Mouse (Mus musculus) forebrain, embryonic 14.5 days (tissue): ENCODE results near the gene Zranb1. TPM values are rescaled to one million over a fixed set of nuclear protein-coding genes. Genes with fewer than 3 reads are reported as not detected.

Experiments used
- ATAC-seq: fragments of 200-750 bp; cut with Nextera tagmentation; 2 replicates; pipeline ENCODE4 v1.8.0; 2017; ENCODE audit warnings: mild to moderate bottlenecking, moderate library complexity
- DNase-seq: peaks from one replicate; pipeline ENCODE4 v3.0.0-alpha.2; 2015; ENCODE audit warnings: low spot score
- H3K27ac ChIP-seq: fragments of 300-500 bp; sonication (generic); 2 replicates; pipeline ENCODE4 v1.5.1; 2014; ENCODE audit warnings: low read depth, mild to moderate bottlenecking, control low read depth, low read length, moderate library complexity
- H3K27me3 ChIP-seq: fragments of 300-500 bp; sonication (generic); replicated peaks from 2 replicates; pipeline ENCODE4 v1.6.1; 2014; ENCODE audit warnings: low read length, control low read depth, mixed read lengths; ENCODE audit not compliant: control insufficient read depth, insufficient read depth
- H3K36me3 ChIP-seq: fragments of 300-500 bp; sonication (generic); 2 replicates; pipeline ENCODE4 v1.6.1; 2014; ENCODE audit warnings: low read length, control low read depth; ENCODE audit not compliant: control insufficient read depth, insufficient read depth
- H3K4me1 ChIP-seq: fragments of 300-500 bp; sonication (generic); 2 replicates; pipeline ENCODE4 v1.6.1; 2014; ENCODE audit warnings: antibody characterized with exemption, low read length, control low read depth; ENCODE audit not compliant: control insufficient read depth, insufficient read depth
- H3K4me2 ChIP-seq: fragments of 300-500 bp; sonication (generic); 2 replicates; pipeline ENCODE4 v1.6.1; 2014; ENCODE audit warnings: mild to moderate bottlenecking, control low read depth, low read length
- H3K4me3 ChIP-seq: fragments of 300-500 bp; sonication (generic); 2 replicates; pipeline ENCODE4 v1.5.1; 2014; ENCODE audit warnings: low read depth, low read length, control low read depth
- H3K9ac ChIP-seq: fragments of 300-500 bp; sonication (generic); 2 replicates; pipeline ENCODE4 v1.6.1; 2014; ENCODE audit warnings: mild to moderate bottlenecking, low read length, control low read depth, moderate library complexity
- H3K9me3 ChIP-seq: fragments of 300-500 bp; sonication (generic); replicated peaks from 2 replicates; pipeline ENCODE4 v1.6.1; 2016; ENCODE audit warnings: low read length, control low read depth, mixed read lengths; ENCODE audit not compliant: control insufficient read depth
- WGBS: fragments of 180-500 bp; shearing (Covaris S2); extraction: QIAGEN DNeasy Blood & Tissue Kit; methylation state at CpG from one replicate; pipeline ENCODE4 v1.1.7; 2014; 5-methylcytosine and 5-hydroxymethylcytosine counted together
- polyA plus RNA-seq: library from polyadenylated mRNA; unstranded; fragments of >200 nt; fragmentation: Nextera tagmentation; extraction: Ambion mirVana; gene quantifications from 2 replicates; pipeline ENCODE4 v1.2.1, GENCODE M21; 2014

Zranb1 gene
- polyA plus RNA-seq, 1 experiment from 2014 or later, result 20.9 TPM

DNA sequence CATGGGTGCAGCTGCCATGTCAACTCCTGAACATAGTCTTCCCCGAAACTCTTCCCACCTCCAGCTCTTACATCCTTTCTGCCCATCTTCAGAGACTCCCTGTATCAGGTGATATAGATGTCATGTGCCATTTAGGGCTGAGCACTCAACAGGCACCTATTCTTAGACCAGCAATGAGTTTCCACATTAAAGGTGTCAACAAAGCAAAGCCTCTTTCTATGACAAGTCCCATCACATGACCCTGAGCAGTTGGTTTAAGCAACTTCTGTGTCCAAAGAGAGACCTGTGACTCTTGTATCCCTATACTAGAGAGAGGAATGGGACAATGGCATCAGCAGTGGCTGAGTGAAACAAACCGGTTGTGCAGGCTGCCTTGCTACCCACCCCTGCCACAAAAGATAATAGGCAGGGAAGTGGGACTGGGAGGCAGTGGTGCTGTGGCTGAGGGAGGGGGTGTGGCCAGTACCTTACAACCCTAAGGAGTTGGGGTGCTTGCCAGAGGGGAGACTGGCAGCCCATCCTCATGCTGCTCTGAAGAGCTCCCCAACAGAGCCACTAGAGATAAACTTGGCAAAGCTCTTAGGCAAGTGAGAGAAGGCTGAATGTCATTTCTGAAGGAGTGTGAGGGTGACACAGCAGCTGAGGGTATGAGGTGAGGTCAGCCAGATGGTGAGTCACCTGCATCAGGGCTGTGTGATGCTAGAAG is 30.0 kb upstream of the Zranb1 start:
- no peak overlapping the region for H3K4me2 ChIP-seq
- H3K9me3 ChIP-seq, result no peaks in the 10 kb centered on the region
- no peak overlapping the region for H3K9ac ChIP-seq
- H3K27ac ChIP-seq, result no peak overlapping the region
- no peaks in the 10 kb centered on the region for H3K36me3 ChIP-seq
- 56% methylated on average over 2 of the region's 2 CpGs for WGBS
- ATAC-seq (no peak), DNase-seq (no peak)
- H3K27me3 ChIP-seq, result no peaks in the 10 kb centered on the region
- no peak overlapping the region for H3K4me3 ChIP-seq
- H3K4me1 ChIP-seq, result no peaks in the 10 kb centered on the region

DNA sequence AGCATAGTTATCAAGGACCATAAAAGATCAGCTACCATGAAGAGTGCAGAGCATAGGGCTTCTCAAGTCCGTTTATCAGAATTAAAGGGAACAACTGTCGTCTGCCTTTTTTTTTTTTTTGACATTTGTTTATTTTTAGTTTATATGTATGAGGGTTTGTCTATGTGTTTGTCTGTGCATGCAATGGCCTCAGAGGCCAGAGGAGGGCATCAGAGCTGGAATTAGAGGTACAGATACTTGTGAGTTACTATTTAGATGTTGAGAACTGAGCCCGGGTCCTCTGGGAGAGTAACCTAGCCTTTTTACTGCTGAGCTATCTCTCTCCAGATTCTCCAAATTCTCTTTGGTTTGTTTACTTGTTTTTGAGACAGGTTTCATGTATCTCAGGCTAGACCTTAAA is 27.1 kb upstream of the Zranb1 start:
- ATAC-seq (no peak), DNase-seq (no peak)
- 77% methylated on average over 3 of the region's 3 CpGs for WGBS
- H3K36me3 ChIP-seq, result no peaks in the 10 kb centered on the region
- no peak overlapping the region for H3K4me3 ChIP-seq
- no peaks in the 10 kb centered on the region for H3K9me3 ChIP-seq
- no peak overlapping the region for H3K27ac ChIP-seq
- H3K4me1 ChIP-seq, result no peaks in the 10 kb centered on the region
- H3K4me2 ChIP-seq, result no peak overlapping the region
- no peaks in the 10 kb centered on the region for H3K27me3 ChIP-seq
- no peak overlapping the region for H3K9ac ChIP-seq

DNA sequence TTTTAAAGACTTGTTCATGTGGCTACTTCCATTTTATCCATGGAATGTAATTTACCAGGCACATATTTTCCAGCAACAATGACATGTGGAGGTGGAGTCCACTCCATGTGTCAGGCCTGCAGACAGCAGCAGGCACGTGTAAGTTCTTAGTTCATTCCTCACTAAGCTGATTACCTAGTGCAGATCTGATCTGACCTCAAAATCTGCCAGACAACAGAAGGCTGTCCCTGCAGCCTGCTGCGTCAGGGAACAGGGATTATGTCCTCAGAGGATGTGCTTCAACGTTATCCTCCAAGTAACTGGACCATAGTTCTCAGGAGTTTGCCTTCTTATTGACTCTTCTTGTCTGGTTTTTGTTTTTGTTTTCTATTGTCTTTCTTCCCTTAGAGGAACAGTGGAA is 9.0 kb upstream of the Zranb1 start:
- H3K9me3 ChIP-seq, result no peaks in the 10 kb centered on the region
- H3K4me3 ChIP-seq, result no peak overlapping the region
- 34% methylated on average over 3 of the region's 3 CpGs for WGBS
- no peak overlapping the region for H3K27ac ChIP-seq
- H3K4me2 ChIP-seq, result no peak overlapping the region
- H3K4me1 ChIP-seq, result no peaks in the 10 kb centered on the region
- H3K9ac ChIP-seq, result no peak overlapping the region
- no peak for ATAC-seq
- DNase-seq, result no peak
- no peaks in the 10 kb centered on the region for H3K27me3 ChIP-seq
- H3K36me3 ChIP-seq, result no peaks in the 10 kb centered on the region

DNA sequence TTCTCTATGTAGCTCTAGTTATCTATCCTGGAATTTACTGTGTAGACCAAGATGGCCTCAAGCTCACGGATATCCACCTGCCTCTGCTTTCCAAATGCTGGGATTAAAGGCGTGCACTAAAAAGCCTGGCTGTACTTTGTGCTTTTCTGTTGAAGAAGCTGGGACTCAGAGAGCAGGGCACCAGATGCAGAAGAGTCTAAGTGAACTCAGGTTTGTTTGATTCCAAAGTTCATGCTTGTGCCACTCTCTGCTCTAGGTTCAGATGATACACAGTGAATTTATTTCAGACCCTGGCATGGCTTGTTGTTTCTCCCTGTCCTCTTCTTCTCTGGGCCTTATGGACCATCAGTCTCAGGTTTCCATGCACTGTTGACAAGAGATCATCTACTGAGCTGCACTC is 5.7 kb upstream of the Zranb1 start:
- ATAC-seq (no peak), DNase-seq (no peak)
- no peak overlapping the region for H3K9ac ChIP-seq
- no peaks in the 10 kb centered on the region for H3K4me1 ChIP-seq
- H3K36me3 ChIP-seq, result no peaks in the 10 kb centered on the region
- WGBS, result 77% methylated on average over 2 of the region's 2 CpGs
- no peak overlapping the region for H3K4me3 ChIP-seq
- no peak overlapping the region for H3K4me2 ChIP-seq
- no peaks in the 10 kb centered on the region for H3K9me3 ChIP-seq
- H3K27me3 ChIP-seq, result no peaks in the 10 kb centered on the region
- no peak overlapping the region for H3K27ac ChIP-seq

DNA sequence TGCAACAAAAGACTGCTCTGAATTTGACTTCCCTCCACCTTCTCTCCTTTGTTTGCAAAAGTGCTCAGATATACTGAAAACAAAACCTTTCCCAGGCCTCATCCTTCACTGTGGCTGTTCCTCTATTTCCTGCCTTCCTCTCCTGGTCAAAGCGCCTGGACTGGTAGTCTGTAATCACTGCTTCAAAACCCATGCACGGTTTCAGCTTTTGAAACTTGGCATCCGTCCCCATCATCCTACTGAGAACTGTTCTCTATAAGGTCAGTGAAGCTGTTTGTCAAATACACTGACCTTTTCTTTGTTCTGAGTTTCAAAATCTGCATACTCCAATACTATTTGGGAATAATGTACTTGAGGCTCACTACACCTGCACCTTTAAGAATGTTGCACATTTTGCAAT is 3.7 kb upstream of the Zranb1 start:
- DNase-seq (no peak), ATAC-seq (no peak)
- Histone ChIP-seq H3K4me3 (no peak overlapping the region), H3K36me3 (no peaks in the 10 kb centered on the region), H3K9ac (no peak overlapping the region), H3K4me2 (no peak overlapping the region), H3K4me1 (peaks cover 2% of the 10 kb centered on the region; the same call in 1 of the 2 replicates), H3K27me3 (no peaks in the 10 kb centered on the region), H3K27ac (no peak overlapping the region), H3K9me3 (no peaks in the 10 kb centered on the region)
- whole genome bisulfite sequencing, result 55% methylated on average over 3 of the region's 3 CpGs

DNA sequence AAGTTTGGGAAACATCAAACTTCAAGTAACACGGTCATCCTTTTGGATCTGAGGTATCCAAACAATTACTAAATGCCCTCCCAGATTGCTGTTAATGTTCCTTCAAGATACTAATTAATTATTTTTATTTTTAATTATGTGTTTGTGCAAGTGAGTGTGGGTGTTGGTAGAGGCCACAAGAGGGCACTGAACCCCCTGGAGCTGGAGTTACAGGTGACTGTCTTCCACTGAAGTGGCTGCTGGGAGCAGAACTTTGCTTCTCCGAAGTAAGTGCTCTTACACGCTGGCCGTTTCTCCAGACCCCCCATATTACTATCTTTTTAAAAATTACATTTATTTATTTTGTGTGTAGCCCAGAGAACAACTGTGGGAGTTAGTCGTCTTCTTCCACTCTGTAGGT is 887 bp upstream of the Zranb1 start:
- H3K4me2 ChIP-seq, result peak overlapping the region; percentile 68
- peaks cover 13% of the 10 kb centered on the region for H3K4me1 ChIP-seq
- no peaks in the 10 kb centered on the region for H3K36me3 ChIP-seq
- 84% methylated on average over 5 of the region's 5 CpGs for WGBS
- H3K9me3 ChIP-seq, result no peaks in the 10 kb centered on the region
- DNase-seq (no peak), ATAC-seq (no peak)
- no peaks in the 10 kb centered on the region for H3K27me3 ChIP-seq
- no peak overlapping the region for H3K27ac ChIP-seq
- no peak overlapping the region; the same call in 1 of the 2 replicates for H3K9ac ChIP-seq
- H3K4me3 ChIP-seq, result peak overlapping the region; percentile 99

DNA sequence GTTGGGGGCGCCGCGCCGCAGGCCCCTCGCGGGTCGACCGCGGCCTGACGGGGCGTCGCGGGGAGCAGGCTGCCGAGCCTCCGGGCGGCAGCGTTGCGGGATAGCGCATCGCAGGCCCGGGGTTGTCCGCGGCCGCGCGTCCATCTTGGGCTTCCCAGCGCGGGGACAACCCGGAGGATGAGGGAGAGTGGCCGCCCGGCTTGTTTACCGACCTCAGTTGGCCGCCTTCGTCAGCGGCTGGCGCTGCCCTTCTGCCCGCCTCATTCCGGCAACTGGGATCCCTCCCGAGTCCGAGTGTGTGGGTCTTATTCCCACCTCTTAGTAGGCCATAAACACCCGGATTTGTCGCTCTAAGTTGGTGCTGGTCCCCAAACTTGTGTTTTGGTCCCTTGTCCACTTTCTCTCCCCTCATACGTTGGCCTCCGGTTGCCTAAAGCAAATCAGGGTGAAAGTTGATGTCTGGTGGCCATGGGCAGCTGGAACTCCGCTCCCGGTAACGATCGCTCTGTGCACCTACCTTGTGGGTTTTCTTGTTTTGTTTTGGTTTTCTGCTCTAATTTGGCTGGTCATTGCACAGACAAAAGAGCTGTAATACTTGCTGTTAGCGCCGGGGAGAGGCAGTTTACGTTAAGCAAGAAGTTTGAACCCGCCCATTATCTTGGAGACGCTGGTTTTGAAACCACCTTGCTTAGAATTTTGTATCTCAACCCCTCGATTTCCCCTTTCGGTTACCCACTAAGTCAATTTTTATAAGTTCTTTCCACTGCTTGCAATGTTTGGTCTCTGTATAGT is 814 bp downstream of the Zranb1 start:
- Histone ChIP-seq H3K36me3 (no peaks in the 10 kb centered on the region), H3K27ac (peak overlapping the region; percentile 98), H3K4me1 (peaks cover 13% of the 10 kb centered on the region), H3K4me2 (peak overlapping the region; percentile 66), H3K4me3 (peak overlapping the region; percentile 99), H3K9me3 (no peaks in the 10 kb centered on the region), H3K27me3 (no peaks in the 10 kb centered on the region), H3K9ac (peak overlapping the region; percentile 94)
- 1% methylated on average over 55 of the region's 55 CpGs for WGBS
- DNase-seq (peak; percentile 38), ATAC-seq (no peak)

DNA sequence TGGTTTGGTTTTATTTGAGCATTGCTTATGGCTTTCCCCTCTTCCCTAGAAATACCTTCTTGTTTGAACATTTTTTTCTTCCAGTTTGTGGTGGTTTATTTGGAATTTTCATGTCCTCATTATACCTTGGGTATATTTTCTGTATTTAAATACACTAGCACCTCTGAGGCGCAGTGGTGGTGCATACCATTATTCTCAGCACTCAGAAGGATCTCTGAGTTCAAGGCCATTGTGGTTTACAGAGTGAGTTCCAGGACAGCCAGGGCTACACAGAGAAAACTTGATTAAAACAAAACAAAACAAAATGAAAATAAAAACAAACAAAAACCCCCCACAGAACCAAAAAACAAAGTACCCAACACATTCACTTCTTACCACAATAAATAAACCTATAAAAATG is 2.4 kb downstream of the Zranb1 start:
- no peak overlapping the region for H3K4me3 ChIP-seq
- no peak overlapping the region for H3K27ac ChIP-seq
- WGBS, result 84% methylated on average over 1 of the region's 1 CpGs
- H3K36me3 ChIP-seq, result no peaks in the 10 kb centered on the region
- DNase-seq (no peak), ATAC-seq (no peak)
- no peak overlapping the region for H3K9ac ChIP-seq
- H3K27me3 ChIP-seq, result no peaks in the 10 kb centered on the region
- peaks cover 13% of the 10 kb centered on the region for H3K4me1 ChIP-seq
- H3K4me2 ChIP-seq, result no peak overlapping the region
- H3K9me3 ChIP-seq, result no peaks in the 10 kb centered on the region

DNA sequence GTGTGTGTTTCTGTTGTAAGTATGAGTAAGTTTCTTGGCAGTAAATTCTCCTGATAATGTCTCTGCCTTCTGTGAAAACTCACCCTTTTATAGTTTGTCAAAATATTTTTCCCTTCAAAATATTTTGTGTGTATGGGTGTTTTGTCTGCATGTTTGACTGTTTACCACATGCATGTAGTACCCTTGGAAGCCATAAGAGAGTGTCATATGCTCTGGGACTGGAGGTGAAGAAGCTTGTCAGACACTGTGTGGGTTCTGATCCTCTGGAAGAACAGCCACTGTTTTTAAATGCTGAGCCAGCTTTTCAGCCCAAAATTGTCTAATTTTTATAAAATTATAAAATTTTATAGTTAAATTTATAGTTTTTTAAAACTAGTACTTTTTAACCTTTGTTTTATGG is 3.8 kb downstream of the Zranb1 start:
- H3K4me3 ChIP-seq, result no peak overlapping the region
- peaks cover 13% of the 10 kb centered on the region for H3K4me1 ChIP-seq
- no peak for DNase-seq
- no peak overlapping the region for H3K4me2 ChIP-seq
- no peak overlapping the region for H3K9ac ChIP-seq
- ATAC-seq, result no peak
- H3K27ac ChIP-seq, result no peak overlapping the region
- no peaks in the 10 kb centered on the region for H3K9me3 ChIP-seq
- H3K36me3 ChIP-seq, result no peaks in the 10 kb centered on the region
- H3K27me3 ChIP-seq, result no peaks in the 10 kb centered on the region
